Mouse (Mus musculus) hindbrain, embryonic 15.5 days (tissue): ENCODE measurements at regions not wholly inside any gene's neighbourhood (a gene's known extent, or its start where the extent isn't known, plus 50 kb on each side); places are given as distances from the start of the nearest gene placed in this dataset.
A peak's percentile ranks its signal among the peaks of the same experiment; 100 is the strongest.
"Not testable (repeated sequence)": the region's sequence is repeated elsewhere in the genome, so short reads cannot be mapped to it uniquely, and the experiment has no call there.

Experiments
- ATAC-seq: fragments of 200-750 bp; cut with Nextera tagmentation; 2 replicates; pipeline ENCODE4 v1.8.0; 2017; ENCODE audit warnings: low read depth, moderate number of reproducible peaks, moderate TSS enrichment; ENCODE audit not compliant: low FRiP score
- H3K27ac ChIP-seq: fragments of 300-500 bp; sonication (generic); replicated peaks from 2 replicates; pipeline ENCODE4 v1.5.1; 2015; ENCODE audit warnings: mild to moderate bottlenecking, inconsistent platforms
- H3K27me3 ChIP-seq: fragments of 300-500 bp; sonication (generic); 2 replicates; pipeline ENCODE4 v1.6.1; 2015; ENCODE audit warnings: control low read depth, inconsistent platforms
- H3K36me3 ChIP-seq: fragments of 300-500 bp; sonication (generic); 2 replicates; pipeline ENCODE4 v1.6.1; 2015; ENCODE audit warnings: control low read depth, inconsistent platforms
- H3K4me1 ChIP-seq: fragments of 300-500 bp; sonication (generic); replicated peaks from 2 replicates; pipeline ENCODE4 v1.6.1; 2015; ENCODE audit warnings: control low read depth, inconsistent platforms
- H3K4me2 ChIP-seq: fragments of 300-500 bp; sonication (generic); 2 replicates; pipeline ENCODE4 v1.6.1; 2015; ENCODE audit warnings: moderate library complexity, mild to moderate bottlenecking, inconsistent platforms
- H3K4me3 ChIP-seq: fragments of 300-500 bp; sonication (generic); 2 replicates; pipeline ENCODE4 v1.5.1; 2015; ENCODE audit warnings: mild to moderate bottlenecking, inconsistent platforms
- H3K9ac ChIP-seq: fragments of 300-500 bp; sonication (generic); 2 replicates; pipeline ENCODE4 v1.6.1; 2015; ENCODE audit warnings: inconsistent platforms
- H3K9me3 ChIP-seq: fragments of 300-500 bp; sonication (generic); 2 replicates; pipeline ENCODE4 v1.6.1; 2016; ENCODE audit warnings: control low read depth, inconsistent platforms
- WGBS: fragments of 180-500 bp; shearing (Covaris S2); methylation state at CpG from one replicate; pipeline ENCODE4 v1.1.7; 2015; 5-methylcytosine and 5-hydroxymethylcytosine counted together

- H3K9ac ChIP-seq, H3K4me1 ChIP-seq, H3K9me3 ChIP-seq, ATAC-seq, H3K36me3 ChIP-seq, H3K4me2 ChIP-seq, H3K27ac ChIP-seq, H3K27me3 ChIP-seq, H3K4me3 ChIP-seq: not testable (repeated sequence)
- 89% methylated on average over 4 of the region's 4 CpGs for WGBS
Measured at GRCm38 (mm10) chr3:72552597-72552996, 415.1 kb downstream of the Sis start.

- Histone ChIP-seq H3K4me2 (no peak overlapping the region), H3K27ac (no peak overlapping the region), H3K27me3 (no peaks in the 10 kb centered on the region), H3K4me3 (no peak overlapping the region), H3K4me1 (no peaks in the 10 kb centered on the region), H3K36me3 (no peaks in the 10 kb centered on the region), H3K9me3 (no peaks in the 10 kb centered on the region), H3K9ac (no peak overlapping the region)
- WGBS: 88% methylated on average over 4 of the region's 4 CpGs
- no peak for ATAC-seq
Measured at GRCm38 (mm10) chr3:72534010-72534409, 433.7 kb downstream of the Sis start.

DNA sequence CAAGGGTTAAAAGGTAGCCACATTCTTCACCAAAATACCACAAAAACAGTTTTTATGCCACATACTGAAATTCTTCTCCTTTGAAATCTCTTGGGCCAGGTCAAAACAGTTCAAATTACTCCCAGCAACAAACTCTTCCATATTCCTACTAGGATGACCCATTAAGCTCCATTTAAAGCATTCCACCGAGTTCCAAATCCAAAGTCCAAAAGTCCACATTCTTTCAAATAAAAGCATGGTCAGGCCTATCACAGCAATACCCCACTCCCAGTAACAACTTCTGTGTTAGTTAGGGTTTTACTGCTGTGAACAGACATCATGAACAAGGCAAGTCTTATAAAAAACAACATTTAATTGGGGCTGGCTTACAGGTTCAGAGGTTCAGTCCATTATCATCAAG lies 441.9 kb downstream of the Sis start:
- ATAC-seq, H3K4me3 ChIP-seq, H3K9me3 ChIP-seq, H3K9ac ChIP-seq, H3K36me3 ChIP-seq, H3K4me2 ChIP-seq, H3K4me1 ChIP-seq, H3K27me3 ChIP-seq, H3K27ac ChIP-seq: not testable (repeated sequence)
- WGBS: 83% methylated on average over 1 of the region's 1 CpGs

DNA sequence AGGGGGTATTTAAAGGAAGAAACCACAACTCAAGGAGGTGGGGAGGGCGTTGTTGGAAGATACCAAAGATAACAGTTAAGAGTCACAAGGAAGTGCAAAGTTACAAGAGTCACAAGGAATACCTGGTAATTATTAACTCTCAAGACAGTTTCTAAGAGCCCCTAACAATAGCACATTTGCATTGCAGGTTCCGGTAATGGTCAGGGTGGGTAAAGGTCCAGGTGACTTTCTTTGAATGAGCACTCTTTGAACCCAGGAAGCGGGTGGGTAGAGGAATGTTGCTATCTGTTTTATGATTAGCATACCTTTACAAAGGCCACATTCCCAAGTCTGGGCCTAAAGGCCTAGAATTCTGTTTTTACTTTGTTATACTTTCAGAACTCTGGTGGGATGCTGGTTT lies 449.8 kb downstream of the Sis start:
- 92% methylated on average over 3 of the region's 3 CpGs for WGBS
- not testable (repeated sequence) for H3K4me2 ChIP-seq, H3K27ac ChIP-seq, ATAC-seq, H3K4me1 ChIP-seq, H3K9me3 ChIP-seq, H3K27me3 ChIP-seq, H3K4me3 ChIP-seq, H3K36me3 ChIP-seq, H3K9ac ChIP-seq

DNA sequence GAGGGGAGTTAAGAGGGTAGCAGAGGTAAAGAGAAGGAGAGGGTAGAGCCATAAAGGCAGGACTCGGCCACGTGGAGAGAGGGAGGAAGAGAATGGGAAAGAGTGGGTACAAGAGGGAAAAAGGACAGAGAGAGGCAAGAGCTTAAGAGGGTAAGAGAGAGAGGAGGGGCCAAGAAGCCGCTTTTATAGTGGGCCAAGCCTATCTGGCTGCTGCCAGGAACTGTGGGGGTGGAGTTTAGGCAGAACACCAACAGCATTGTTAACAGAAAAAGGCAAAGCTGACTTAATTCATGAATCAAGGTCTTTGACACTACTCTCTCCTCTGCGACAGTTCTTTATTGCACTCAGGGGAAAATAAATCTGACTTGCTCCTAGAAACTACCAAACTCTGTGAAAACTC lies 463.4 kb downstream of the Sis start:
- Histone ChIP-seq H3K36me3 (no peaks in the 10 kb centered on the region), H3K4me1 (no peaks in the 10 kb centered on the region), H3K4me2 (no peak overlapping the region), H3K9me3 (no peaks in the 10 kb centered on the region), H3K9ac (no peak overlapping the region), H3K27me3 (no peaks in the 10 kb centered on the region), H3K4me3 (no peak overlapping the region), H3K27ac (no peak overlapping the region)
- WGBS: 67% methylated on average over 4 of the region's 4 CpGs
- ATAC-seq: peak; percentile 59; the same call in 1 of the 2 replicates

DNA sequence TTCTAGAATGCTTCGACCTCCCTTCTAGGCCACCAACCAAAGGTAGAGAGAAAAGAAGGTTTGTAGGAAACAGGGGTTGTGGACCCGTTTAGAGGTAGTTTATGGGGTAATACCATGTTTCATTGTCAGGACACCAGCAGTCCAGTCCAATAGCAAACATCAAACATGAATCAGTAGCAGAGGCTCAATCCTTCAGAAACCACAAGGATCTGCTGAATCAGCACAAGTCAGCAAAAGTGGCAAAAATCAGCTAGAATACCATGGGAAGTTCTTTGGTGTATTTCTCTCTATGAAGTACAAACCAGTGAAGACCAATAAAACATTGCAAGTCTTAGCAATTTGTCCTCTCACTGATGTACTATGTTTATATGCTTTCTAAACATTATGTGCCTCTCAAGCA lies 465.9 kb downstream of the Sis start:
- no peak overlapping the region for H3K27ac ChIP-seq
- H3K9me3 ChIP-seq: no peaks in the 10 kb centered on the region
- no peak for ATAC-seq
- no peaks in the 10 kb centered on the region for H3K4me1 ChIP-seq
- H3K4me3 ChIP-seq: no peak overlapping the region
- H3K36me3 ChIP-seq: no peaks in the 10 kb centered on the region
- no peak overlapping the region for H3K9ac ChIP-seq
- 86% methylated on average over 2 of the region's 2 CpGs for WGBS
- H3K4me2 ChIP-seq: no peak overlapping the region
- no peaks in the 10 kb centered on the region for H3K27me3 ChIP-seq

- H3K9me3 ChIP-seq: no peaks in the 10 kb centered on the region
- H3K4me2 ChIP-seq: no peak overlapping the region
- H3K4me1 ChIP-seq: no peaks in the 10 kb centered on the region
- WGBS: 27% methylated on average over 1 of the region's 1 CpGs
- no peak for ATAC-seq
- no peak overlapping the region for H3K27ac ChIP-seq
- no peak overlapping the region for H3K4me3 ChIP-seq
- no peaks in the 10 kb centered on the region for H3K36me3 ChIP-seq
- H3K27me3 ChIP-seq: no peaks in the 10 kb centered on the region
- H3K9ac ChIP-seq: no peak overlapping the region
Measured at GRCm38 (mm10) chr3:72455326-72455725, 512.3 kb downstream of the Sis start.
